Mouse (Mus musculus): ENCODE data around the gene Foxp1. TPM values are rescaled to one million over a fixed set of nuclear protein-coding genes. Genes with fewer than 3 reads are reported as not detected.

Foxp1 gene
- polyA plus RNA-seq, 1 experiment: 162 TPM

- no peaks in the 10 kb centered on the region for H3K27me3 ChIP-seq (ENCODE audit: control insufficient read depth, insufficient read depth, low read length)
- TF ChIP-seq POLR2A (IDR thresholded peaks at IDR 0.05; ENCODE audit: low read depth, low read length) (no peak), CTCF (IDR thresholded peaks at IDR 0.05; ENCODE audit: extremely low read depth, insufficient read depth, insufficient read length, insufficient replicate concordance) (no peak)
- H3K27ac ChIP-seq (ENCODE audit: insufficient read depth, low read length): no peak overlapping the region
- H3K36me3 ChIP-seq (ENCODE audit: control insufficient read depth, insufficient read depth, low read length): no peaks in the 10 kb centered on the region
- 97% methylated on average over 2 of the region's 2 CpGs for WGBS
- peaks cover 7% of the 10 kb centered on the region for H3K4me1 ChIP-seq (ENCODE audit: control insufficient read depth, insufficient read depth, insufficient read length)
- no peak overlapping the region for H3K4me3 ChIP-seq (ENCODE audit: extremely low read depth, insufficient read depth, insufficient read length)
- DNase-seq (ENCODE audit: low read depth in 1 of 2, low spot score in 2 of 2): no peak
Observed at GRCm38 (mm10) chr6:99369931-99370330, 152.6 kb downstream of the Foxp1 start.

GRCm38 (mm10) chr6:99369156-99369555 is 153.4 kb downstream of the Foxp1 start:
- no peak overlapping the region for H3K27ac ChIP-seq (ENCODE audit: insufficient read depth, low read length)
- TF ChIP-seq CTCF (IDR thresholded peaks at IDR 0.05; ENCODE audit: extremely low read depth, insufficient read depth, insufficient read length, insufficient replicate concordance) (no peak), POLR2A (IDR thresholded peaks at IDR 0.05; ENCODE audit: low read depth, low read length) (no peak)
- H3K4me3 ChIP-seq (ENCODE audit: extremely low read depth, insufficient read depth, insufficient read length): no peak overlapping the region
- no peaks in the 10 kb centered on the region for H3K36me3 ChIP-seq (ENCODE audit: control insufficient read depth, insufficient read depth, low read length)
- peaks cover 5% of the 10 kb centered on the region for H3K4me1 ChIP-seq (ENCODE audit: control insufficient read depth, insufficient read depth, insufficient read length)
- 83% methylated on average over 3 of the region's 3 CpGs for WGBS
- no peak for DNase-seq (ENCODE audit: low read depth in 1 of 2, low spot score in 2 of 2)
- no peaks in the 10 kb centered on the region for H3K27me3 ChIP-seq (ENCODE audit: control insufficient read depth, insufficient read depth, low read length)

DNA sequence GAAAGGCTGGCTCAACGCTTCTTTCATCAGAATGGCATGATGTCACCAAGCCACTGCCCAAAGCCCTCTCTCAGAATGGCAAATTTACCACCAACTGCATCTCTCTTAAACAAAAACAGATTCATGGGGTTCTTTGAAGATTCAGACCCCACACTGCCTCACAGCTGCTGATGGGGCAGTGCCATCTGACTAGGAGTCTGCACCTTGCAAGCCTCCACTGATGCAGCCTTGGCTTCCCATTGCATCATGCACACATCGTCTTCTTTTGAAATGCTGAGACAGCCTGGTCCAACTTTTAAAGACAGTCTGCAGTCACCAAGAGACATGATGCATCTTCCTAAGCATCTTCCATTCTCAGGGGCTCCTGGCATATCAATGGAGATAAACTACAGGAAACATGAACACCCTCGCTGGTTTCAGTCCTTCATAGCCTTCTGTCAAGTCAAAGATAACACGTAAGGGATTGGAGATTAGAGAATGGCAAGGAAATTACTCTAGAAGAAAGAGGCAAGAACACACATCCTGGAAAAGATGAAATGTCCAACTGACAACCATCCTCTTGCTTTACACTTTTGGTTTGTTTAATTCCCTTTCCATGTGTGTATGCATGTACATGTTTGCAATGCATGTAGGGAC is 154.3 kb downstream of the Foxp1 start:
- no peaks in the 10 kb centered on the region for H3K27me3 ChIP-seq (ENCODE audit: control insufficient read depth, insufficient read depth, low read length)
- no peak overlapping the region for H3K4me3 ChIP-seq (ENCODE audit: extremely low read depth, insufficient read depth, insufficient read length)
- H3K36me3 ChIP-seq (ENCODE audit: control insufficient read depth, insufficient read depth, low read length): no peaks in the 10 kb centered on the region
- H3K27ac ChIP-seq (ENCODE audit: insufficient read depth, low read length): no peak overlapping the region
- peaks cover 3% of the 10 kb centered on the region for H3K4me1 ChIP-seq (ENCODE audit: control insufficient read depth, insufficient read depth, insufficient read length)
- TF ChIP-seq POLR2A (IDR thresholded peaks at IDR 0.05; ENCODE audit: low read depth, low read length): no peak
- TF ChIP-seq CTCF (IDR thresholded peaks at IDR 0.05; ENCODE audit: extremely low read depth, insufficient read depth, insufficient read length, insufficient replicate concordance): no peak
- no peak for DNase-seq (ENCODE audit: low read depth in 1 of 2, low spot score in 2 of 2)
- WGBS: 37% methylated on average over 4 of the region's 4 CpGs

DNA sequence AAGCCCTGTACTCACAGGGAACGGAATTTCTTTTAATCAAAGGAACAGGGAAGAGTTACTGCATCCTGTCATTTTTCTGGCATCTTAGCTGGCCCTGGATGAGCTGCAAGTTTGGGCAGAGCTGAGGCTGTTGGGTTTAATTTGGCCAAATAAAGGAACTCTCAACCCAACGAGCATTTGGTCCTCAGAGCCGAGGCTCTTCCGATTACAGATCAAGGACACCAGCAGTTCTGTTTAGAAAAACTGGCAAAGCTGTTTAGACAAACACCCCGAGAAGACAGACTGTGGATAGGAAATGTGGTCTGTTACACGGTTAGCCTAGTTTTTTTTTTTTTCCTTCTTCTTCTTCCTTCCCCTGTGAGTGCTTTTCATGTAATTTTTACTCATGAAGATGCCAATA is 158.0 kb downstream of the Foxp1 start:
- no peaks in the 10 kb centered on the region for H3K36me3 ChIP-seq (ENCODE audit: control insufficient read depth, insufficient read depth, low read length)
- H3K4me1 ChIP-seq (ENCODE audit: control insufficient read depth, insufficient read depth, insufficient read length): peaks cover 3% of the 10 kb centered on the region
- 21% methylated on average over 6 of the region's 6 CpGs for WGBS
- H3K27me3 ChIP-seq (ENCODE audit: control insufficient read depth, insufficient read depth, low read length): no peaks in the 10 kb centered on the region
- TF ChIP-seq POLR2A (IDR thresholded peaks at IDR 0.05; ENCODE audit: low read depth, low read length) (no peak), CTCF (IDR thresholded peaks at IDR 0.05; ENCODE audit: extremely low read depth, insufficient read depth, insufficient read length, insufficient replicate concordance) (no peak)
- DNase-seq (ENCODE audit: low read depth in 1 of 2, low spot score in 2 of 2): no peak
- H3K27ac ChIP-seq (ENCODE audit: insufficient read depth, low read length): no peak overlapping the region
- H3K4me3 ChIP-seq (ENCODE audit: extremely low read depth, insufficient read depth, insufficient read length): no peak overlapping the region

DNA sequence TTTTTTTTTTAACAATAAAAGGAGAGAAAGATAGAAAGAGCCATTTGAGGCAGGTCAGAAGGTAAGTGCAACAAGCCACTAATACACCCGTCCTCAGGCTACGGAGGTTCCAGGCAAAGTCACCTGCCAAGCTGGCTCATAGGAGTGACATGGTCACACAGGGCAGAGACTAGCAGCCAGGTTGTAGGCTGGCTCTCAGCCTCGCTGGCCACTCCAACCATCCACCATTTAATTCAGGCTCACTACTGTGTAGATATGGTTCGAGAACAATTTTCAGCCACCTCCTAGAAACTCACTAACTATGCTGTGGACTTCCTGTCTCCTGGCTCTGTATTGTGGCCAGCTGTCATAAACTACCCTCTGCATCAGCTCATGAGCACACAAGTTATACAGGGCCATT is 161.9 kb downstream of the Foxp1 start:
- no peak for TF ChIP-seq CTCF (IDR thresholded peaks at IDR 0.05; ENCODE audit: extremely low read depth, insufficient read depth, insufficient read length, insufficient replicate concordance)
- no peak for TF ChIP-seq POLR2A (IDR thresholded peaks at IDR 0.05; ENCODE audit: low read depth, low read length)
- Histone ChIP-seq H3K4me1 (ENCODE audit: control insufficient read depth, insufficient read depth, insufficient read length) (peaks cover 19% of the 10 kb centered on the region), H3K27ac (ENCODE audit: insufficient read depth, low read length) (no peak overlapping the region), H3K4me3 (ENCODE audit: extremely low read depth, insufficient read depth, insufficient read length) (no peak overlapping the region), H3K27me3 (ENCODE audit: control insufficient read depth, insufficient read depth, low read length) (no peaks in the 10 kb centered on the region), H3K36me3 (ENCODE audit: control insufficient read depth, insufficient read depth, low read length) (no peaks in the 10 kb centered on the region)
- DNase-seq (ENCODE audit: low read depth in 1 of 2, low spot score in 2 of 2): no peak
- WGBS: 80% methylated on average over 4 of the region's 4 CpGs

GRCm38 (mm10) chr6:99359765-99360499 is 162.6 kb downstream of the Foxp1 start:
- Histone ChIP-seq H3K27me3 (ENCODE audit: control insufficient read depth, insufficient read depth, low read length) (no peaks in the 10 kb centered on the region), H3K4me3 (ENCODE audit: extremely low read depth, insufficient read depth, insufficient read length) (no peak overlapping the region), H3K4me1 (ENCODE audit: control insufficient read depth, insufficient read depth, insufficient read length) (peaks cover 17% of the 10 kb centered on the region), H3K36me3 (ENCODE audit: control insufficient read depth, insufficient read depth, low read length) (no peaks in the 10 kb centered on the region), H3K27ac (ENCODE audit: insufficient read depth, low read length) (no peak overlapping the region)
- DNase-seq (ENCODE audit: low read depth in 1 of 2, low spot score in 2 of 2): no peak
- no peak for TF ChIP-seq POLR2A (IDR thresholded peaks at IDR 0.05; ENCODE audit: low read depth, low read length)
- no peak for TF ChIP-seq CTCF (IDR thresholded peaks at IDR 0.05; ENCODE audit: extremely low read depth, insufficient read depth, insufficient read length, insufficient replicate concordance)
- WGBS: 69% methylated on average over 6 of the region's 6 CpGs
